Mouse (Mus musculus): ENCODE results near the gene 4933400A11Rik. TPM values are rescaled to one million over a fixed set of nuclear protein-coding genes. Genes with fewer than 3 reads are reported as not detected.

Gene 4933400A11Rik
- polyA plus RNA-seq, 1 experiment from 2014 or later, result 0.61 TPM

DNA sequence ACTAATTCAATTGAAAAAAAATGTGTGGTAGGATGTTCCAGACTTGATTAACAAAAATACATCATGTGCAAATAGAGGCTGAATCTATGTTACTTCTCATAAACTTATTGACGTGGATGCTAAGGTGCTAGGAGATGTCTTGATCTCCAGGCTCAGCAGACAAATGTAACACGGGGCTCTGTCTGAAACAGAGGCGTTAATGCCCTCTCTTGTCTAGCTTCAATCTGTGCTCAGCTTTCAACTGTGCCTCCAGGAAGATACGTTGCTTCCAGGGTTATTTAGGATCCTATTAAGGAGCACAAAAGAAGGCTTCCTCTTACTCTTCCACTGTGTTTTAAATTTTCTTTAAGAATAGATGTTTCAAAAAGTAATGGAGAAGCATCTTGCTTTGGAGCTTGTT, 20.8 kb upstream of the 4933400A11Rik start:
- H3K9me3 ChIP-seq (ENCODE audit: control insufficient read depth, low read depth, low read length), result no peaks in the 10 kb centered on the region
- H3K9ac ChIP-seq (replicated peaks; ENCODE audit: low read depth, low read length), result no peak overlapping the region
- H3K4me1 ChIP-seq (ENCODE audit: control insufficient read depth, insufficient read depth, low read length), result no peaks in the 10 kb centered on the region
- WGBS, result 65% methylated on average over 4 of the region's 4 CpGs
- no peak overlapping the region for H3K4me2 ChIP-seq (replicated peaks; ENCODE audit: low read depth, low read length)
- no peaks in the 10 kb centered on the region for H3K36me3 ChIP-seq (ENCODE audit: control insufficient read depth, insufficient read depth, low read length)
- no peak for ATAC-seq (ENCODE audit: insufficient number of reproducible peaks, insufficient read depth, low FRiP score, low read depth)
- H3K27ac ChIP-seq (ENCODE audit: low read length), result no peak overlapping the region
- no peak overlapping the region for H3K4me3 ChIP-seq (ENCODE audit: low read depth, low read length)
- no peaks in the 10 kb centered on the region for H3K27me3 ChIP-seq (ENCODE audit: control insufficient read depth, insufficient read depth, low read length)

- Histone ChIP-seq H3K9me3 (ENCODE audit: control insufficient read depth, low read depth, low read length) (no peaks in the 10 kb centered on the region), H3K27me3 (ENCODE audit: control insufficient read depth, insufficient read depth, low read length) (no peaks in the 10 kb centered on the region), H3K4me2 (replicated peaks; ENCODE audit: low read depth, low read length) (no peak overlapping the region), H3K36me3 (ENCODE audit: control insufficient read depth, insufficient read depth, low read length) (no peaks in the 10 kb centered on the region), H3K4me3 (ENCODE audit: low read depth, low read length) (peak overlapping the region; percentile 11; the same call in 1 of the 2 replicates), H3K4me1 (ENCODE audit: control insufficient read depth, insufficient read depth, low read length) (no peaks in the 10 kb centered on the region), H3K27ac (ENCODE audit: low read length) (no peak overlapping the region), H3K9ac (replicated peaks; ENCODE audit: low read depth, low read length) (no peak overlapping the region)
- ATAC-seq (ENCODE audit: insufficient number of reproducible peaks, insufficient read depth, low FRiP score, low read depth), result no peak
- 9% methylated on average over 9 of the region's 11 CpGs for WGBS
Measured at GRCm38 (mm10) chrX:169798987-169799680, 19.7 kb upstream of the 4933400A11Rik start.

- H3K27me3 ChIP-seq (ENCODE audit: control insufficient read depth, insufficient read depth, low read length), result no peaks in the 10 kb centered on the region
- H3K4me2 ChIP-seq (replicated peaks; ENCODE audit: low read depth, low read length), result no peak overlapping the region
- no peak overlapping the region for H3K9ac ChIP-seq (replicated peaks; ENCODE audit: low read depth, low read length)
- H3K4me3 ChIP-seq (ENCODE audit: low read depth, low read length), result no peak overlapping the region
- no peaks in the 10 kb centered on the region for H3K36me3 ChIP-seq (ENCODE audit: control insufficient read depth, insufficient read depth, low read length)
- 49% methylated on average over 3 of the region's 3 CpGs for WGBS
- ATAC-seq (ENCODE audit: insufficient number of reproducible peaks, insufficient read depth, low FRiP score, low read depth), result no peak
- H3K27ac ChIP-seq (ENCODE audit: low read length), result no peak overlapping the region
- H3K9me3 ChIP-seq (ENCODE audit: control insufficient read depth, low read depth, low read length), result no peaks in the 10 kb centered on the region
- H3K4me1 ChIP-seq (ENCODE audit: control insufficient read depth, insufficient read depth, low read length), result no peaks in the 10 kb centered on the region
Measured at GRCm38 (mm10) chrX:169797148-169797547, 17.7 kb upstream of the 4933400A11Rik start.

DNA sequence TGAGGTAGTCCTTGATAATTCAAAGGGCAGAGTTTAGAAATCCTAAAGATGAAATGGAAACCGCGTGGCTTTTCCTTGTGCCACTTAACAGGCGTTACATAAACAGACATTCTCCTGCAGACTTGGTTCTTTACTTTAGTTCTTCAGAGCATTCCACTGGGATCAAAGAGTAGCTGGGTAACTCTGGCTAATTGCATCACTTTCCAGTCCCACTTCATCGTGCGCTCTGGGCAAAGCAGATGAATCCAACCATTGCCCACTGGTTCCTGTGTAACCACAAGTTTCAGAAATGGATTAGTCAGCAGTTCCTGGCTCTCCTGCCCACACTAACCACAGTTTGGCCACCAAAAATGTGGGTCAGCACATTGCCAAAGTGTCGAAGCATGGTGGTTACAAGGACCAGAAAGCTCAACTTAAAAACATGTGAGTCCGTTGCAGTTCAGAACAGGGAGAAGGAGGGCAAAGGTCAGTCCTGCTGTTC, 15.4 kb upstream of the 4933400A11Rik start:
- Histone ChIP-seq H3K4me2 (replicated peaks; ENCODE audit: low read depth, low read length) (no peak overlapping the region), H3K4me3 (ENCODE audit: low read depth, low read length) (no peak overlapping the region), H3K27me3 (ENCODE audit: control insufficient read depth, insufficient read depth, low read length) (no peaks in the 10 kb centered on the region), H3K4me1 (ENCODE audit: control insufficient read depth, insufficient read depth, low read length) (no peaks in the 10 kb centered on the region), H3K9me3 (ENCODE audit: control insufficient read depth, low read depth, low read length) (no peaks in the 10 kb centered on the region), H3K9ac (replicated peaks; ENCODE audit: low read depth, low read length) (no peak overlapping the region), H3K36me3 (ENCODE audit: control insufficient read depth, insufficient read depth, low read length) (no peaks in the 10 kb centered on the region), H3K27ac (ENCODE audit: low read length) (no peak overlapping the region)
- ATAC-seq (ENCODE audit: insufficient number of reproducible peaks, insufficient read depth, low FRiP score, low read depth), result no peak
- WGBS, result 52% methylated on average over 7 of the region's 7 CpGs

GRCm38 (mm10) chrX:169794421-169794820, 15.0 kb upstream of the 4933400A11Rik start:
- Histone ChIP-seq H3K9ac (replicated peaks; ENCODE audit: low read depth, low read length) (no peak overlapping the region), H3K36me3 (ENCODE audit: control insufficient read depth, insufficient read depth, low read length) (no peaks in the 10 kb centered on the region), H3K9me3 (ENCODE audit: control insufficient read depth, low read depth, low read length) (no peaks in the 10 kb centered on the region), H3K4me2 (replicated peaks; ENCODE audit: low read depth, low read length) (no peak overlapping the region), H3K27me3 (ENCODE audit: control insufficient read depth, insufficient read depth, low read length) (no peaks in the 10 kb centered on the region), H3K4me1 (ENCODE audit: control insufficient read depth, insufficient read depth, low read length) (no peaks in the 10 kb centered on the region), H3K27ac (ENCODE audit: low read length) (no peak overlapping the region), H3K4me3 (ENCODE audit: low read depth, low read length) (no peak overlapping the region)
- 65% methylated on average over 4 of the region's 4 CpGs for WGBS
- ATAC-seq (ENCODE audit: insufficient number of reproducible peaks, insufficient read depth, low FRiP score, low read depth), result no peak

GRCm38 (mm10) chrX:169792879-169793278, 13.4 kb upstream of the 4933400A11Rik start:
- Histone ChIP-seq H3K9me3 (ENCODE audit: control insufficient read depth, low read depth, low read length) (no peaks in the 10 kb centered on the region), H3K9ac (replicated peaks; ENCODE audit: low read depth, low read length) (no peak overlapping the region), H3K27ac (ENCODE audit: low read length) (no peak overlapping the region), H3K4me1 (ENCODE audit: control insufficient read depth, insufficient read depth, low read length) (no peaks in the 10 kb centered on the region), H3K36me3 (ENCODE audit: control insufficient read depth, insufficient read depth, low read length) (no peaks in the 10 kb centered on the region), H3K4me2 (replicated peaks; ENCODE audit: low read depth, low read length) (no peak overlapping the region), H3K4me3 (ENCODE audit: low read depth, low read length) (no peak overlapping the region), H3K27me3 (ENCODE audit: control insufficient read depth, insufficient read depth, low read length) (no peaks in the 10 kb centered on the region)
- 56% methylated on average over 1 of the region's 1 CpGs for WGBS
- no peak for ATAC-seq (ENCODE audit: insufficient number of reproducible peaks, insufficient read depth, low FRiP score, low read depth)

DNA sequence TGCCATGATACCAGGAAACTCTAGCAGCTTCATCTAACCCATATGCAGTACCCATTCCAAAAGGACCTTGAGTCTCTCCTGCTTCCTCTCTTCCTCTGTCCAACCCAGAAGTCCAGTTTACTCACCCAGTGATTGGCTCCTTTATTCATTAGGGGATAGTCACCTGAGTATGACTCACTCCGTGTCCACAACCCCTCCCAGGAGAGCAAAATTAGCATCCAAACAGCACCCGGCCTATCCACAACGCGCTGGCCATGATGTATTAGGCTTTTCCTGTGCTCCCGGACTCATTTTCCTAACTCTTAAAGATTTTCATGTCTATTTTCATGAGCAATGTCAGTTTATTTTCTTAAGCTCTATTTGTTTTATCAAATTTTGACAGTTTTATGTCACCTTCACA, 10.3 kb upstream of the 4933400A11Rik start:
- Histone ChIP-seq H3K9me3 (ENCODE audit: control insufficient read depth, low read depth, low read length) (no peaks in the 10 kb centered on the region), H3K9ac (replicated peaks; ENCODE audit: low read depth, low read length) (no peak overlapping the region), H3K4me1 (ENCODE audit: control insufficient read depth, insufficient read depth, low read length) (no peaks in the 10 kb centered on the region), H3K4me3 (ENCODE audit: low read depth, low read length) (no peak overlapping the region), H3K27ac (ENCODE audit: low read length) (no peak overlapping the region), H3K36me3 (ENCODE audit: control insufficient read depth, insufficient read depth, low read length) (no peaks in the 10 kb centered on the region), H3K27me3 (ENCODE audit: control insufficient read depth, insufficient read depth, low read length) (no peaks in the 10 kb centered on the region), H3K4me2 (replicated peaks; ENCODE audit: low read depth, low read length) (no peak overlapping the region)
- ATAC-seq (ENCODE audit: insufficient number of reproducible peaks, insufficient read depth, low FRiP score, low read depth), result no peak
- WGBS, result 83% methylated on average over 5 of the region's 5 CpGs

DNA sequence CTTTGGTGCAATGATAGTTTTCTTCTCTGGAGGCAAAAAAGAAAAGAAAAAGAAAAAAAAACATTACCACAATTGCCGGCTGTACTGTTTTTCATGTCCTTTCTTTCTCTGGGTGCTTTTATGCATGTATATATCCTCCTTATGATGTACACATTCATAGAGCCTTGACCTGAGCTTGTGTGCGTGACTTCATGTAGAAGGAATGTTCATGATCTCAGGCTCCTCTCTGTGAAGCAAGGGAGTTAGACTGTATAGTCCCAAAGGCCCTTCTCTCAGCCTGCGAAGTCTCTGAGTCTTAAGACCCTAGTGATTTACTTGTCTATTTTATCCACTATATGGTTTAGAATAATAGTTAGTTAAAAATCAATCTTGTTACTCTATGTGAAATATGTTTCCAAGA, 21.4 kb downstream of the 4933400A11Rik start:
- H3K4me2 ChIP-seq (replicated peaks; ENCODE audit: low read depth, low read length), result no peak overlapping the region
- no peaks in the 10 kb centered on the region for H3K36me3 ChIP-seq (ENCODE audit: control insufficient read depth, insufficient read depth, low read length)
- no peaks in the 10 kb centered on the region for H3K9me3 ChIP-seq (ENCODE audit: control insufficient read depth, low read depth, low read length)
- no peaks in the 10 kb centered on the region for H3K4me1 ChIP-seq (ENCODE audit: control insufficient read depth, insufficient read depth, low read length)
- H3K4me3 ChIP-seq (ENCODE audit: low read depth, low read length), result no peak overlapping the region
- no peaks in the 10 kb centered on the region for H3K27me3 ChIP-seq (ENCODE audit: control insufficient read depth, insufficient read depth, low read length)
- H3K27ac ChIP-seq (ENCODE audit: low read length), result no peak overlapping the region
- no peak for ATAC-seq (ENCODE audit: insufficient number of reproducible peaks, insufficient read depth, low FRiP score, low read depth)
- WGBS, result 60% methylated on average over 3 of the region's 3 CpGs
- no peak overlapping the region for H3K9ac ChIP-seq (replicated peaks; ENCODE audit: low read depth, low read length)

All from stomach, embryonic 14.5 days (tissue).